Mouse (Mus musculus): Measurements from ENCODE around the gene Cacnb2.

DNA sequence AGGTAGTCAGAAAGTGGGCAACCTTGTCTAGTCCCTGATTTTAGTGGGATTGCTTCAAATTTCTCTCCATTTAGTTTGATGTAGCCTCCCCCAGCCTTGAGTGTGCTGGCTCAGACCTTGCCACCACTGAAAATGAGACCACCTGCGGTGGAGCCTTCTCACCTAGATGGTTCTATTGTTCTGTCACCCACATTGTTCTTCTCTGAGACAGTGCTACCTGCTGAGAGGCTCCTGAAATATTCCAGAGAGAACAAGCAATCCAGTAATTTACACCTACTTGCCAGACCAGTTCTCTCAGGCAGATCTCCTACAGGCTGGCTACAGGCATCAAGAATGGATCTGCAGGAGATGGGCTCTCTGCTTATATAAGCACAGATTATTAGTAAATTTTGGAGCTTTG lies 215.8 kb downstream of the Cacnb2 start:
- TF ChIP-seq POLR2A (IDR thresholded peaks at IDR 0.05; ENCODE audit: insufficient read depth, low read depth, low read length), result no peak
- no peak for TF ChIP-seq EP300 (IDR thresholded peaks at IDR 0.05; ENCODE audit: insufficient read depth, low read depth, low read length)
